Mouse (Mus musculus) liver, postnatal 0 days (tissue): ENCODE results near the gene Cenpa. TPM values are rescaled to one million over a fixed set of nuclear protein-coding genes. Genes with fewer than 3 reads are reported as not detected.

Source experiments
- ATAC-seq: fragments of 200-750 bp; cut with Nextera tagmentation; 2 replicates; pipeline ENCODE4 v1.8.0; 2017; ENCODE audit warnings: mild to moderate bottlenecking, moderate library complexity
- DNase-seq: peaks from one replicate; pipeline ENCODE4 v3.0.0-alpha.2; 2016
- H3K27ac ChIP-seq: fragments of 300-500 bp; sonication (generic); 2 replicates; pipeline ENCODE4 v1.5.1; 2014; ENCODE audit warnings: antibody characterized with exemption, moderate library complexity, mild to moderate bottlenecking, low read depth
- H3K27me3 ChIP-seq: fragments of 300-500 bp; sonication (generic); 2 replicates; pipeline ENCODE4 v1.6.1; 2014; ENCODE audit warnings: low read length, control low read depth, mixed read lengths; ENCODE audit not compliant: insufficient read depth
- H3K36me3 ChIP-seq: fragments of 300-500 bp; sonication (generic); replicated peaks from 2 replicates; pipeline ENCODE4 v1.6.1; 2014; ENCODE audit warnings: mild to moderate bottlenecking, control low read depth, low read length, moderate library complexity, mixed read lengths; ENCODE audit not compliant: insufficient read depth
- H3K4me1 ChIP-seq: fragments of 300-500 bp; sonication (generic); 2 replicates; pipeline ENCODE4 v1.6.1; 2014; ENCODE audit warnings: antibody characterized with exemption, mild to moderate bottlenecking, control low read depth; ENCODE audit not compliant: insufficient read depth
- H3K4me2 ChIP-seq: fragments of 300-500 bp; sonication (generic); 2 replicates; pipeline ENCODE4 v1.6.1; 2014; ENCODE audit warnings: low read depth, mild to moderate bottlenecking, low read length, moderate library complexity, mixed read lengths
- H3K4me3 ChIP-seq: fragments of 300-500 bp; sonication (generic); 2 replicates; pipeline ENCODE4 v1.5.1; 2014; ENCODE audit warnings: low read depth, low read length
- H3K9ac ChIP-seq: fragments of 300-500 bp; sonication (generic); replicated peaks from 2 replicates; pipeline ENCODE4 v1.6.1; 2014; ENCODE audit warnings: mild to moderate bottlenecking, moderate library complexity
- H3K9me3 ChIP-seq: fragments of 300-500 bp; sonication (generic); 2 replicates; pipeline ENCODE4 v1.6.1; 2016; ENCODE audit warnings: mild to moderate bottlenecking, control low read depth, low read length, mixed read lengths
- CTCF ChIP-seq: sonication (generic); IDR thresholded peaks from 2 replicates; pipeline ENCODE4 v1.5.1; 2016; ENCODE audit warnings: antibody characterized with exemption, low read depth
- EP300 ChIP-seq: IDR thresholded peaks from 2 replicates; pipeline ENCODE4 v1.6.1; 2016; ENCODE audit warnings: antibody characterized with exemption, low read depth, mild to moderate bottlenecking
- WGBS: fragments of 180-500 bp; shearing (Covaris S2); extraction: QIAGEN DNeasy Blood & Tissue Kit; methylation state at CpG from one replicate; pipeline ENCODE4 v1.1.7; 2014; ENCODE audit not compliant: insufficient replicate concordance; 5-methylcytosine and 5-hydroxymethylcytosine counted together
- polyA plus RNA-seq: library from polyadenylated mRNA; unstranded; fragments of >200 nt; fragmentation: Nextera tagmentation; extraction: Ambion mirVana; gene quantifications from 2 replicates; pipeline ENCODE4 v1.2.1, GENCODE M21; 2015

The Cenpa gene
- polyA plus RNA-seq, 1 experiment from 2014 or later, result 145 TPM

GRCm38 (mm10) chr5:30649558-30649957 is 17.0 kb upstream of the Cenpa start:
- H3K4me3 ChIP-seq, result no peak overlapping the region
- no peaks in the 10 kb centered on the region for H3K9me3 ChIP-seq
- 53% methylated on average over 4 of the region's 4 CpGs for whole genome bisulfite sequencing
- peak overlapping the region; percentile 98; the same call in 1 of the 2 replicates for H3K4me2 ChIP-seq
- peaks cover 30% of the 10 kb centered on the region for H3K4me1 ChIP-seq
- no peak overlapping the region for H3K9ac ChIP-seq
- no peaks in the 10 kb centered on the region; the same call in none of the 2 replicates for H3K36me3 ChIP-seq
- ATAC-seq, result no peak
- H3K27me3 ChIP-seq, result no peaks in the 10 kb centered on the region
- TF ChIP-seq EP300 (no peak), CTCF (no peak)
- no peak overlapping the region for H3K27ac ChIP-seq
- no peak for DNase-seq

- no peak overlapping the region for H3K4me2 ChIP-seq
- H3K27me3 ChIP-seq, result no peaks in the 10 kb centered on the region
- 51% methylated on average over 3 of the region's 3 CpGs for WGBS
- H3K4me3 ChIP-seq, result no peak overlapping the region
- DNase-seq (no peak), ATAC-seq (peak; percentile 13; the same call in 1 of the 2 replicates)
- no peaks in the 10 kb centered on the region for H3K9me3 ChIP-seq
- H3K27ac ChIP-seq, result 0 out of 2 replicates have a peak overlapping the region, but pooled peaks have one; percentile 29
- TF ChIP-seq CTCF, result no peak
- TF ChIP-seq EP300, result no peak
- peaks cover under 1% of the 10 kb centered on the region for H3K36me3 ChIP-seq
- peaks cover 30% of the 10 kb centered on the region for H3K4me1 ChIP-seq
- no peak overlapping the region for H3K9ac ChIP-seq
These were observed 15.8 kb upstream of the Cenpa start for GRCm38 (mm10) chr5:30650756-30651155.

- H3K27me3 ChIP-seq, result no peaks in the 10 kb centered on the region
- H3K4me3 ChIP-seq, result no peak overlapping the region
- peaks cover 8% of the 10 kb centered on the region for H3K36me3 ChIP-seq
- 73% methylated on average over 3 of the region's 3 CpGs for WGBS
- H3K9me3 ChIP-seq, result no peaks in the 10 kb centered on the region
- H3K27ac ChIP-seq, result no peak overlapping the region
- ATAC-seq (no peak), DNase-seq (no peak)
- TF ChIP-seq EP300, result no peak
- no peak for TF ChIP-seq CTCF
- H3K9ac ChIP-seq, result no peak overlapping the region
- no peak overlapping the region for H3K4me2 ChIP-seq
- peaks cover 30% of the 10 kb centered on the region for H3K4me1 ChIP-seq
These were observed 15.0 kb upstream of the Cenpa start for GRCm38 (mm10) chr5:30651554-30651953.

- no peak for DNase-seq
- Histone ChIP-seq H3K9ac (no peak overlapping the region), H3K9me3 (no peaks in the 10 kb centered on the region), H3K27ac (no peak overlapping the region), H3K4me2 (no peak overlapping the region), H3K4me1 (peaks cover 23% of the 10 kb centered on the region), H3K36me3 (peaks cover 22% of the 10 kb centered on the region), H3K4me3 (no peak overlapping the region), H3K27me3 (no peaks in the 10 kb centered on the region)
- ATAC-seq, result no peak
- WGBS, result 68% methylated on average over 6 of the region's 6 CpGs
- TF ChIP-seq EP300 (no peak), CTCF (no peak)
These were observed 13.3 kb upstream of the Cenpa start for GRCm38 (mm10) chr5:30653246-30653645.

GRCm38 (mm10) chr5:30655042-30655441 is 11.5 kb upstream of the Cenpa start:
- no peaks in the 10 kb centered on the region for H3K9me3 ChIP-seq
- H3K27me3 ChIP-seq, result no peaks in the 10 kb centered on the region
- peaks cover 23% of the 10 kb centered on the region for H3K36me3 ChIP-seq
- H3K4me1 ChIP-seq, result peaks cover 9% of the 10 kb centered on the region
- ATAC-seq (no peak), DNase-seq (no peak)
- TF ChIP-seq EP300 (no peak), CTCF (no peak)
- no peak overlapping the region for H3K4me3 ChIP-seq
- no peak overlapping the region for H3K27ac ChIP-seq
- no peak overlapping the region for H3K4me2 ChIP-seq
- H3K9ac ChIP-seq, result no peak overlapping the region
- 74% methylated on average over 8 of the region's 8 CpGs for WGBS

- H3K9me3 ChIP-seq, result no peaks in the 10 kb centered on the region
- ATAC-seq (no peak), DNase-seq (no peak)
- TF ChIP-seq EP300 (no peak), CTCF (no peak)
- 84% methylated on average over 6 of the region's 6 CpGs for WGBS
- no peak overlapping the region for H3K4me3 ChIP-seq
- H3K9ac ChIP-seq, result no peak overlapping the region
- H3K27ac ChIP-seq, result no peak overlapping the region
- no peak overlapping the region for H3K4me2 ChIP-seq
- H3K4me1 ChIP-seq, result peaks cover 6% of the 10 kb centered on the region
- H3K27me3 ChIP-seq, result no peaks in the 10 kb centered on the region
- peaks cover 23% of the 10 kb centered on the region for H3K36me3 ChIP-seq
These were observed 10.9 kb upstream of the Cenpa start for GRCm38 (mm10) chr5:30655526-30656195.

- Histone ChIP-seq H3K27me3 (no peaks in the 10 kb centered on the region), H3K4me1 (no peaks in the 10 kb centered on the region), H3K9me3 (no peaks in the 10 kb centered on the region), H3K4me2 (no peak overlapping the region), H3K27ac (no peak overlapping the region), H3K9ac (no peak overlapping the region), H3K4me3 (no peak overlapping the region), H3K36me3 (peaks cover 23% of the 10 kb centered on the region)
- no peak for TF ChIP-seq CTCF
- TF ChIP-seq EP300, result no peak
- DNase-seq (no peak), ATAC-seq (no peak)
- 73% methylated on average over 4 of the region's 4 CpGs for whole genome bisulfite sequencing
These were observed 7.5 kb upstream of the Cenpa start for GRCm38 (mm10) chr5:30659042-30659441.
